Mouse (Mus musculus) forebrain, embryonic 16.5 days (tissue): ENCODE measurements around the gene Saa2. TPM values are rescaled to one million over a fixed set of nuclear protein-coding genes. Genes with fewer than 3 reads are reported as not detected.

Experiments used
- ATAC-seq: fragments of 200-750 bp; cut with Nextera tagmentation; 2 replicates; pipeline ENCODE4 v1.8.0; 2017; ENCODE audit warnings: mild to moderate bottlenecking, moderate library complexity
- H3K27ac ChIP-seq: fragments of 300-500 bp; sonication (generic); 2 replicates; pipeline ENCODE4 v1.5.1; 2014; ENCODE audit warnings: low read length, control low read depth
- H3K27me3 ChIP-seq: fragments of 300-500 bp; sonication (generic); replicated peaks from 2 replicates; pipeline ENCODE4 v1.6.1; 2014; ENCODE audit warnings: low read length; ENCODE audit not compliant: control insufficient read depth, insufficient read depth
- H3K36me3 ChIP-seq: fragments of 300-500 bp; sonication (generic); 2 replicates; pipeline ENCODE4 v1.6.1; 2014; ENCODE audit not compliant: control insufficient read depth, insufficient read depth
- H3K4me1 ChIP-seq: fragments of 300-500 bp; sonication (generic); replicated peaks from 2 replicates; pipeline ENCODE4 v1.6.1; 2014; ENCODE audit warnings: low read length; ENCODE audit not compliant: control insufficient read depth, insufficient read depth
- H3K4me2 ChIP-seq: fragments of 300-500 bp; sonication (generic); 2 replicates; pipeline ENCODE4 v1.6.1; 2014; ENCODE audit warnings: mild to moderate bottlenecking, low read length, control low read depth
- H3K4me3 ChIP-seq: fragments of 300-500 bp; sonication (generic); replicated peaks from 2 replicates; pipeline ENCODE4 v1.5.1; 2014; ENCODE audit warnings: mild to moderate bottlenecking, low read length, control low read depth
- H3K9ac ChIP-seq: fragments of 300-500 bp; sonication (generic); replicated peaks from 2 replicates; pipeline ENCODE4 v1.6.1; 2014; ENCODE audit warnings: low read depth, low read length, control low read depth
- H3K9me3 ChIP-seq: fragments of 300-500 bp; sonication (generic); 2 replicates; pipeline ENCODE4 v1.6.1; 2016; ENCODE audit warnings: low read length; ENCODE audit not compliant: control insufficient read depth
- WGBS: fragments of 180-500 bp; shearing (Covaris S2); extraction: QIAGEN DNeasy Blood & Tissue Kit; methylation state at CpG from one replicate; pipeline ENCODE4 v1.1.7; 2014; 5-methylcytosine and 5-hydroxymethylcytosine counted together
- polyA plus RNA-seq: library from polyadenylated mRNA; unstranded; fragments of >200 nt; fragmentation: Nextera tagmentation; extraction: Ambion mirVana; gene quantifications from 2 replicates; pipeline ENCODE4 v1.2.1, GENCODE M21; 2015

The Saa2 gene
- polyA plus RNA-seq = not detected in 2 replicates

GRCm38 (mm10) chr7:46751490-46751889 is at the start of gene Saa2:
Saa2 (plus strand) TSS chr7:46751790.
- no peak within 1 kb of the TSS for H3K9ac ChIP-seq

GRCm38 (mm10) chr7:46710390-46710844 is 41.2 kb upstream of the Saa2 start, which contains the start of gene Saal1:
Saal1 (minus strand) TSS chr7:46710680.
- peak within 1 kb of the TSS; percentile 59 for H3K4me2 ChIP-seq

More at GRCm38 (mm10) chr7:46751490-46751889, at the start of gene Saa2:
- Histone ChIP-seq H3K4me2 (no peak within 1 kb of the TSS), H3K27me3 (no peaks in the 10 kb centered on the region), H3K4me3 (no peak within 1 kb of the TSS), H3K9me3 (no peaks in the 10 kb centered on the region), H3K27ac (no peak within 1 kb of the TSS), H3K4me1 (no peaks in the 10 kb centered on the region), H3K36me3 (no peaks in the 10 kb centered on the region)
- 80% methylated on average over 3 of the region's 3 CpGs for WGBS
- no peak for ATAC-seq

GRCm38 (mm10) chr7:46712250-46712649 is 39.3 kb upstream of the Saa2 start:
- H3K27me3 ChIP-seq = no peaks in the 10 kb centered on the region
- H3K9ac ChIP-seq = no peak overlapping the region
- H3K4me2 ChIP-seq = no peak overlapping the region
- no peak overlapping the region for H3K27ac ChIP-seq
- no peak for ATAC-seq
- H3K4me1 ChIP-seq = peaks cover 9% of the 10 kb centered on the region
- H3K9me3 ChIP-seq = no peaks in the 10 kb centered on the region
- H3K36me3 ChIP-seq = no peaks in the 10 kb centered on the region
- no peak overlapping the region for H3K4me3 ChIP-seq
- 73% methylated on average over 6 of the region's 6 CpGs for WGBS

More at GRCm38 (mm10) chr7:46710390-46710844, 41.2 kb upstream of the Saa2 start, which contains the start of gene Saal1:
- 0% methylated on average over 38 of the region's 38 CpGs for WGBS
- Histone ChIP-seq H3K9ac (peak within 1 kb of the TSS; percentile 94), H3K36me3 (peaks cover 9% of the 10 kb centered on the region), H3K4me3 (peak within 1 kb of the TSS; percentile 90), H3K4me1 (peaks cover 9% of the 10 kb centered on the region), H3K9me3 (no peaks in the 10 kb centered on the region), H3K27me3 (no peaks in the 10 kb centered on the region), H3K27ac (peak within 1 kb of the TSS; percentile 82)
- peak; percentile 98 for ATAC-seq

GRCm38 (mm10) chr7:46714518-46714917 is 37.1 kb upstream of the Saa2 start:
- no peak overlapping the region for H3K4me2 ChIP-seq
- H3K4me1 ChIP-seq = peaks cover 11% of the 10 kb centered on the region
- H3K4me3 ChIP-seq = no peak overlapping the region
- no peaks in the 10 kb centered on the region for H3K27me3 ChIP-seq
- no peak overlapping the region for H3K9ac ChIP-seq
- WGBS = 33% methylated on average over 6 of the region's 6 CpGs
- ATAC-seq = no peak
- no peaks in the 10 kb centered on the region for H3K36me3 ChIP-seq
- no peaks in the 10 kb centered on the region for H3K9me3 ChIP-seq
- no peak overlapping the region for H3K27ac ChIP-seq

- ATAC-seq = no peak
- Histone ChIP-seq H3K4me1 (peaks cover 10% of the 10 kb centered on the region), H3K4me3 (no peak within 1 kb of the TSS), H3K4me2 (no peak within 1 kb of the TSS), H3K27me3 (no peaks in the 10 kb centered on the region), H3K9ac (no peak within 1 kb of the TSS), H3K9me3 (no peaks in the 10 kb centered on the region), H3K27ac (no peak within 1 kb of the TSS), H3K36me3 (no peaks in the 10 kb centered on the region)
- 92% methylated on average over 5 of the region's 5 CpGs for whole genome bisulfite sequencing
These were observed 36.0 kb upstream of the Saa2 start, which contains the start of gene Saa3 for GRCm38 (mm10) chr7:46715600-46715999. Saa3 (minus strand) TSS chr7:46715700.

- 53% methylated on average over 5 of the region's 5 CpGs for WGBS
- no peaks in the 10 kb centered on the region for H3K27me3 ChIP-seq
- no peak overlapping the region for H3K4me2 ChIP-seq
- no peak for ATAC-seq
- no peaks in the 10 kb centered on the region for H3K36me3 ChIP-seq
- peaks cover 10% of the 10 kb centered on the region for H3K4me1 ChIP-seq
- H3K27ac ChIP-seq = no peak overlapping the region
- H3K9ac ChIP-seq = no peak overlapping the region
- H3K4me3 ChIP-seq = no peak overlapping the region
- no peaks in the 10 kb centered on the region for H3K9me3 ChIP-seq
These were observed 34.7 kb upstream of the Saa2 start for GRCm38 (mm10) chr7:46716897-46717296.

- no peaks in the 10 kb centered on the region for H3K27me3 ChIP-seq
- H3K9me3 ChIP-seq = no peaks in the 10 kb centered on the region
- WGBS = 70% methylated on average over 7 of the region's 7 CpGs
- H3K4me3 ChIP-seq = no peak overlapping the region
- peak; percentile 93 for ATAC-seq
- H3K27ac ChIP-seq = peak overlapping the region; percentile 12; the same call in 1 of the 2 replicates
- H3K4me1 ChIP-seq = peaks cover 10% of the 10 kb centered on the region
- H3K4me2 ChIP-seq = no peak overlapping the region
- H3K9ac ChIP-seq = no peak overlapping the region
- H3K36me3 ChIP-seq = no peaks in the 10 kb centered on the region
These were observed 32.9 kb upstream of the Saa2 start for GRCm38 (mm10) chr7:46718591-46719270.

GRCm38 (mm10) chr7:46719526-46719925 is 32.1 kb upstream of the Saa2 start:
- Histone ChIP-seq H3K9me3 (no peaks in the 10 kb centered on the region), H3K27ac (no peak overlapping the region), H3K9ac (no peak overlapping the region), H3K4me3 (no peak overlapping the region), H3K4me1 (peaks cover 10% of the 10 kb centered on the region), H3K36me3 (no peaks in the 10 kb centered on the region), H3K4me2 (no peak overlapping the region), H3K27me3 (no peaks in the 10 kb centered on the region)
- ATAC-seq = no peak
- WGBS = 83% methylated on average over 7 of the region's 7 CpGs

GRCm38 (mm10) chr7:46720460-46720859 is 31.1 kb upstream of the Saa2 start:
- WGBS = 67% methylated on average over 9 of the region's 9 CpGs

More at GRCm38 (mm10) chr7:46720460-46720859, 31.1 kb upstream of the Saa2 start:
- no peaks in the 10 kb centered on the region for H3K36me3 ChIP-seq
- H3K27me3 ChIP-seq = no peaks in the 10 kb centered on the region
- peak; percentile 39; the same call in 1 of the 2 replicates for ATAC-seq
- peaks cover 10% of the 10 kb centered on the region for H3K4me1 ChIP-seq
- H3K9ac ChIP-seq = no peak overlapping the region
- H3K9me3 ChIP-seq = no peaks in the 10 kb centered on the region
- no peak overlapping the region for H3K4me2 ChIP-seq
- H3K4me3 ChIP-seq = no peak overlapping the region
- H3K27ac ChIP-seq = no peak overlapping the region
